Mouse (Mus musculus): ENCODE results near the gene Vps54. TPM values are rescaled to one million over a fixed set of nuclear protein-coding genes. Genes with fewer than 3 reads are reported as not detected.
A peak's percentile ranks its signal among the peaks of the same experiment; 100 is the strongest.
"Not testable (repeated sequence)": the region's sequence is repeated elsewhere in the genome, so short reads cannot be mapped to it uniquely, and the experiment has no call there.

The Vps54 gene
- total RNA-seq (2017): 170 and 182 TPM in 2 replicates

GRCm38 (mm10) chr11:21239021-21239661 lies at the start of gene Vps54:
Vps54 (plus strand) TSS chr11:21239281.
- ATAC-seq (ENCODE audit: extremely low read depth, insufficient number of reproducible peaks, low FRiP score, poor library complexity, severe bottlenecking): peak; percentile 52

DNA sequence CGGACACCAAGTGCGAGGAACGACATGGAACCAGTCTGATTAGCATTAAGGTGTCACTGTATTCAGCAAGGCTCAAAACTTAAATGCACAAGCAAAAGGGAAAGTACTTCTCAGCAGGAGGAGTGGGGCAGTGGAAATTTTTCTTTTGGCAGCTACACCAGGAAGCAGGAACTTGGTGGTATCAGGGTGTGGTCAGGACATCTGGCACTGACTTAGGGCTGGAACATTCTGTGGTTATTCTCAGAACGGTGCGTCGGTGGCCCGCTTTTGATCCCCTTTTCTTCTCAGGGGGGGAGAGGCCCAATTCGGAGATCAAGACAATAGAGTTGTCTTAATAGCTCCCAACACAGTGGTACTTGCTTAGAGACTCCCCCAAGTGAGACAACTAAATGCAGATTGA lies 47.3 kb upstream of the Vps54 start:
- not testable (repeated sequence) for ATAC-seq (ENCODE audit: extremely low read depth, insufficient number of reproducible peaks, low FRiP score, poor library complexity, severe bottlenecking)

GRCm38 (mm10) chr11:21194851-21195250 lies 44.2 kb upstream of the Vps54 start:
- ATAC-seq (ENCODE audit: extremely low read depth, insufficient number of reproducible peaks, low FRiP score, poor library complexity, severe bottlenecking): no peak

DNA sequence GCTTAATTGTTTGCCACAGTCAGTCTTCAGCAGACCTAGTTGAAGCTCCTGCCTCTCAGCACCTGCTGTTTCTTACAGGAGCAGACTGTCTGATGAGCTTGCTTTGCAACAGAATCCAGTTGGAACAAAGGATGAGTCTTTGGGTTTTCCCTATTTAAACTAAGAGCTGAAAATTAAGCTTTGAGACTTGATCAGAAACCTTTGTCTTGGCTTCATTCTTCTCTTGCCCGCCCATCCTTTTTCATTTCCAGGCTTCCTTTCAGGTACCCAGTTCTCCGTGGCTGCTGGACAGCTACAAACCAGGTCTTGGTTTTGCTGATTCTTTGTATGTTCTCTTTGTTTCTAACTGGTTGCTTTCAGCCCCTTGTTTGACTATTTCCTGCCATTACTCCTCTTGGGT lies 30.0 kb upstream of the Vps54 start:
- no peak for ATAC-seq (ENCODE audit: extremely low read depth, insufficient number of reproducible peaks, low FRiP score, poor library complexity, severe bottlenecking)

DNA sequence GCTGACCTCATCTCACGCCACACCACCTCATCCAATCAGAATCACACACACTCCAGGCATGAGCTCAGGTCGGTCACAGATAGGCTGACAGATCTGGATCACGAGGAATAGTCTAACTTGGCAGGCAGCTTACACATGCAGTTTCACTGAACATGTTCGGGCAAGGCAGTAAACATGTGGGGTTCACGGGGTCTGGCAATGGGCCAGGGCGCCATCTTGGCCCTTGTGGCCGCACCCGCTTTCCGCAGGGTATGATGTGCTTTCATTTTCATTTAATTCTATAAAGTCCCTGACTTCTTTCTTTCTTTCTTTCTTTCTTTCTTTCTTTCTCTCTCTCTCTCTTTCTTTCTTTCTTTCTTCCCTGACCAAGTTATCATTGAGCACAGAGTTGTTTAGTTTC lies 29.4 kb upstream of the Vps54 start:
- ATAC-seq (ENCODE audit: extremely low read depth, insufficient number of reproducible peaks, low FRiP score, poor library complexity, severe bottlenecking): not testable (repeated sequence)

DNA sequence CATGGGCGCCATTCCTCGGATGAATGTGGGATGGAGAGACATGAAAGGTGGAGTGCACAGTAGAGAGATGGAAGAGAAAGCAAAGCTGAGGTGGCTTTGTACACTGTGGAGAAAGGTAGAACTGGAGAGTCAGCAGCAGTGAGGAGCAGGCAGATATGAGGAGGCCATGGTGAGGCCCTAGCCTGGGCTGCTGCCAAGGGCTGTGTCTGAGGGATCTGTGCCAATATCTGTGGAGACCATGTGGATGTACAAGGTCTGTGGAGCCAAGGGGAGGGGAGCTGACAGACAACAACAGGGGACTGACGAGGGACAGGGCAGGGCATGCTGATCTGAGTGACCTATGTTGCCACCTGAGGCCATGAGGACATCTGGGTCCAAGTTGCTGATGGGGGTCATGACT lies 21.7 kb upstream of the Vps54 start:
- ATAC-seq (ENCODE audit: extremely low read depth, insufficient number of reproducible peaks, low FRiP score, poor library complexity, severe bottlenecking): no peak

DNA sequence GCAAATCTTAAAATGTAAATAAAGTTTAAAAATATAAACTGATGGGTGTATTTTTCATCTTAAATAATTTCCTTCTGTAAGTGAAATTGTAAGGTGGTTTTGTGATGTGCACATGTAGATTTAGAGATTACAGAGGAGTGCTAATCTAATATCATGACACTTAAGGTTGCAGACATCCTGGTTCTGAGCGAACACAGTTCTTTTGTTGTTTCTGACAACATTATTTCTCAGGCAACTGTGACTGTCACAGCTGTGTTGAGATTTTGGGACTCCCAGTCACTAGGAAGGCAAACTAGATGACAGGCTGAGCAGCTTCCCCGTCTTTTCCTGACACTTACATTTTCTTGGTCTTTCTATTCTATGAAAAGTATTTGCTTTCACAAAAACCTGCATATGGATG lies 19.8 kb upstream of the Vps54 start:
- no peak for ATAC-seq (ENCODE audit: extremely low read depth, insufficient number of reproducible peaks, low FRiP score, poor library complexity, severe bottlenecking)

DNA sequence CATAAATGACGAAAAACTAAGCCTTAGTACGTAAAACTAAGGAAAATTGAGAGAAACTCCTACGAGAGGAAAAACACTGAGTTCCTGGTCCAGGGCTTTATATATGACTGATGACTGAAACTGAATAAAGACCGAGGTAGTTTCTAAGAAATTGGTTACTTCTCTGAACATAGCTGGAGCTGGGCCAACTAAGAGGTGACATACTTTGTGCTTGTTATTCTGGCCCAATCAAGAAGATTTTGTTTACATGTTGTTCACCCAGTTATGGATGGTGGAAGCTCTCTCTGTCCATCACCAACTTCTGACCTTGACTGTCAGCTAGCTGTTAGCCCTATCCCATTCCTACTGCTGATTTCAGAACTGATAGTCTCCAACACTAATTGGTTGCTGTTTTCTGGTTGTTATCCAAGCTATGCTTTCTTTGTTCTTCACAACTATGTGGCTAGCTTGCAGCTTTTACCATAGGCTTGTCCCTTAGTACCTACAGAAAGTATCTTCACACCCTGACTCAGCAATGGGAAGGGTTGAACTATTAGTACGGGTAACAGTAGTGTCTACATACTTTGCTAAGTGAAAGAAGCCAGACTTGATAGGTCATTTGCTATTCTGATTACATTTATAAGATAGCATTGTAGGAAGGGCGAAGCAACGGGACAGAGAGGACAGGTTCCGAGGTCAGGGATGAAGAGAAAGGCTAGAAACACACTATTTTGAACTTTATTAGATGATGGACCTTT lies 19.1 kb upstream of the Vps54 start:
- no peak for ATAC-seq (ENCODE audit: extremely low read depth, insufficient number of reproducible peaks, low FRiP score, poor library complexity, severe bottlenecking)

GRCm38 (mm10) chr11:21220754-21221153 lies 18.3 kb upstream of the Vps54 start:
- no peak for ATAC-seq (ENCODE audit: extremely low read depth, insufficient number of reproducible peaks, low FRiP score, poor library complexity, severe bottlenecking)

GRCm38 (mm10) chr11:21221396-21221795 lies 17.7 kb upstream of the Vps54 start:
- ATAC-seq (ENCODE audit: extremely low read depth, insufficient number of reproducible peaks, low FRiP score, poor library complexity, severe bottlenecking): no peak

GRCm38 (mm10) chr11:21222606-21223207 lies 16.4 kb upstream of the Vps54 start:
- no peak for ATAC-seq (ENCODE audit: extremely low read depth, insufficient number of reproducible peaks, low FRiP score, poor library complexity, severe bottlenecking)

GRCm38 (mm10) chr11:21223539-21223938 lies 15.5 kb upstream of the Vps54 start:
- ATAC-seq (ENCODE audit: extremely low read depth, insufficient number of reproducible peaks, low FRiP score, poor library complexity, severe bottlenecking): peak; percentile 49; the same call in 1 of the 2 replicates

DNA sequence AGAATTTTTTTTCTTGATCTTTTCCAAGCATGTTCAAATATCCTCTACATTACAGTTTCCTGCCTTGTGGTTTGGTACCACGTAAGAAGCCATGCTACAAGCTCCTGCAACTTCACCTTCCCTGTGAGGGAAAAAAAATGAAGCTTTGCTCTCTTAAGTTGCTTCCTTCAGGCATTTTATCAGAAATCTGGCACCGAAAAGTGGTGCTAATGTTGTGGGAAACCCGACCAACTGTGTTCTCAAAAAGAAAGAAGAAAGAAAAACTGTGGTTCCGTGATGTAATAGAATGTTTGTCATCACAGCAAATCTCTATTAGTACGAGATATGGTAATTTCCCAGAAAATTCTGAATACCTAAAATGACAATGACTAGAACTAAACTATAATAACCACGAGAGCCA lies 15.0 kb upstream of the Vps54 start:
- no peak for ATAC-seq (ENCODE audit: extremely low read depth, insufficient number of reproducible peaks, low FRiP score, poor library complexity, severe bottlenecking)

- no peak for ATAC-seq (ENCODE audit: extremely low read depth, insufficient number of reproducible peaks, low FRiP score, poor library complexity, severe bottlenecking)
Observed at GRCm38 (mm10) chr11:21224446-21224845, 14.6 kb upstream of the Vps54 start.

DNA sequence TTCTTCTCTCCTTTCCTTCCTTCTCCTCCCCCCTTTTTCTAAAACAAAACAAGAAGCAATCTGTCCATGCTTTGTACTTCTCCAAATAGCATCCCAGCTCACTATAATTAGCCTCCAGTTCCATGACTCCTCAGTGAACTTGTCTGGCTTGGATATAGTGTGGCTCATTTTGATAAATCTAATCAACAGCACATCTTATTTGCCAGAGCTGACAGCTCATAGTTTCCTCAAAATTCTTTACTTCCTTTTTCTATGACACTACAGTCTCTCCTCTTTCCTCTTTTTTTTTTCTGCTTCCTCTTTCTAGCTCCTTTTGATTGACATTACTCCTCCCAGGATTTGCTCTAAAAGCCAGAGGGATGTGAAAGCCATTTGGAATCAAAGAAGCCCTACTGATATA lies 14.1 kb upstream of the Vps54 start:
- ATAC-seq (ENCODE audit: extremely low read depth, insufficient number of reproducible peaks, low FRiP score, poor library complexity, severe bottlenecking): peak; percentile 49; the same call in 1 of the 2 replicates

GRCm38 (mm10) chr11:21235381-21235780 lies 3.7 kb upstream of the Vps54 start:
- no peak for ATAC-seq (ENCODE audit: extremely low read depth, insufficient number of reproducible peaks, low FRiP score, poor library complexity, severe bottlenecking)

- ATAC-seq (ENCODE audit: extremely low read depth, insufficient number of reproducible peaks, low FRiP score, poor library complexity, severe bottlenecking): no peak
Observed at GRCm38 (mm10) chr11:21235821-21236220, 3.3 kb upstream of the Vps54 start.

GRCm38 (mm10) chr11:21236996-21237395 lies 2.1 kb upstream of the Vps54 start:
- no peak for ATAC-seq (ENCODE audit: extremely low read depth, insufficient number of reproducible peaks, low FRiP score, poor library complexity, severe bottlenecking)

- ATAC-seq (ENCODE audit: extremely low read depth, insufficient number of reproducible peaks, low FRiP score, poor library complexity, severe bottlenecking): no peak
Observed at GRCm38 (mm10) chr11:21237474-21238278, 1.4 kb upstream of the Vps54 start.
